Mouse (Mus musculus) inflammation-experienced regulatory T-cells, adult 6 months (primary cell): Measurements from ENCODE around the gene Olfr450. TPM values are rescaled to one million over a fixed set of nuclear protein-coding genes. Genes with fewer than 3 reads are reported as not detected.

Experiments
- ATAC-seq: one replicate; pipeline ENCODE4 v1.8.0; 2017
- polyA plus RNA-seq, 3 experiments: library from polyadenylated mRNA; unstranded; fragments of 100-300 nt; shearing (Covaris generic); gene quantifications; one replicate each; pipeline ENCODE4 v1.2.1; 2017

The Olfr450 gene
- not detected for polyA plus RNA-seq

DNA sequence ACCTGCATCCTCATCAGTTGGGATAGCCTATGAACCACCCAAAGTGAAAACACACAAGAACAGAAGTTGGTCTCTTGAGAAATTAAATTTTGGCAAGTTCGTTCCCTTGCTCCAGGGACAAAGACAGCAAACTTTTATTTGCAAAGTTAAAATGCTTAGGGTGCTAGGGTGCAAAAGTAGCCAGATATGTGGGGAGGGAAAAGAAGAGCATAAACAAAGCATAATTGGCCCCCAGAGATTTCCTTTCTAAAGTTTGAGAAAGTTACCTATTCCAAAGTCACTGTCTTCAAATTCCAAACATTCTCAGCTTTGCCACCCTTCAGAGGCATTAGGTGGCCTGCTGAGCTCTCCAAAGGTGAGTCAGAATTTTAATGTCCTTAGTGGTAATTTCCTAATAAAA is at the start of gene Olfr450:
TSS of gene Olfr450 (plus strand) at position 301 of the 400 bp plus-strand sequence.
- ATAC-seq, result no peak

DNA sequence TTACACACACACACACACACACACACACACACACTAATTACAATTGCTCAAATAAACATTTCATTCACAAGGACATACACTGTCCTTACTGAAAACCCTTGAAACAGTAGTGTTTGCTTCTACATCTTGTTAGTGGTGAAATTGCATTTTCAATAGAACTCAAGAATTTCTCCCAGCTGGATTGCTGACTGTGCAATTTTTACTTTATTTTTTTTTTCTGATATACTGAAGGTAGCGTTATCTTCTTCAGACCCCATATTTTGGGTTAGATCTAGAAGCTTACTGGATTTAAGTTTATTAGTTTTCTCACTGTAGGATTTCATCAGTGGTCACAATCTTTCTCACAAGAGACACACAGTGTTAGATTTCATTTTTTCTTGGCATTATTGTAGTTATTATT is 34.7 kb upstream of the Olfr450 start:
- no peak for ATAC-seq

GRCm38 (mm10) chr6:42784793-42785192 is 26.9 kb upstream of the Olfr450 start, which contains the start of gene Olfr452:
Gene Olfr452, plus strand, starts transcription at chr6:42785093.
- no peak for ATAC-seq

DNA sequence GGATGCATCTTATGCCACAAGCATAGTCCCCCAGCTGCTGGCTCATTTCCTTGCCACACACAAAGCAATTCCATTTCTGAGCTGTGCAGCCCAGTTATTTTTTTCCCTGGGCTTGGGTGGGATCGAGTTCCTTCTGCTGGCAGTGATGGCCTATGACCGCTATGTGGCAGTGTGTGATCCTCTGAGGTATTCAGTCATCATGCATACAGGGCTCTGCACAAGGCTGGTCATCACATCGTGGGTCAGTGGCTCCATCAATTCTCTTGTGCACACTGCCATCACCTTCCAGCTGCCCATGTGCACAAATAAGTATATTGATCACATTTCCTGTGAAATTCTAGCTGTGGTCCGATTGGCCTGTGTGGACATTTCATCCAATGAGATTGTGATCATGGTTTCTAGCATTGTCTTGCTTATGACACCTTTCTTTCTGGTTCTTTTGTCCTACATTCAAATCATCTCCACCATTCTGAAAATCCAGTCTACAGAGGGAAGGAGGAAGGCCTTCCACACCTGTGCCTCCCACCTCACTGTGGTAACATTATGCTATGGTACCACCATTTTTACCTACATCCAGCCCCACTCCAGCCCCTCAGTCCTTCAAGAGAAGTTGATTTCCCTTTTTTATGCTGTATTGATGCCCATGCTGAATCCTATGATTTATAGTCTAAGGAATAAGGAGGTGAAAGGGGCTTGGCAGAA is 21.3 kb upstream of the Olfr450 start:
- ATAC-seq, result no peak

DNA sequence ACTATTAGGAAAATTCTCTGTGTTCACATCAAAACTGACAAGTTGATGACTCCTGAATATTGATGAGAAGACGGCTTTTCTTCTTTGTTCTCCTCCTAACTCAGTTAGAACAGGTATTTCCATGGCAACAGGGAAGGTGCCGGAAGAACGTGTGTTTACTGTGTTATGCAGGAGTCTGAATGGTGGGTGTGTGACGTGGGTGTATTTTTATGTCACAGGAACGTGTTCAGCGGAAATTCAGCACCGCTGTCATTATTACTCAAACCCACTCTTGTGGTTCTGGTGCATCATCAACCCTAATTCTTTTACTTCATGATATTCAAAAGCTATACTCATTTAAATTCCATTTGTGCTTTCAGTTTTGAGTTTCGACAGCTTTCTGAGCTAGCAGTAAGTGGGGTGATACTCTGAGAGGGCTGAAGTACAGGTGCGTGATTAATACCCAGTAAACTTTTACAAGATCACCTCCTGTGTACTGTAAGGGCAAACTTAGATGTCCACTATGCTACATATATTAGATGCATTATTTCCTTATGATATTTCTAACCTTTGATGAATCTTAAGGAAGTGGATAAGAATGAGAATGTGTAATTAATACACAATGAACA is 20.7 kb upstream of the Olfr450 start:
- no peak for ATAC-seq

- ATAC-seq, result no peak
These were observed 16.8 kb upstream of the Olfr450 start for GRCm38 (mm10) chr6:42794982-42795381.

DNA sequence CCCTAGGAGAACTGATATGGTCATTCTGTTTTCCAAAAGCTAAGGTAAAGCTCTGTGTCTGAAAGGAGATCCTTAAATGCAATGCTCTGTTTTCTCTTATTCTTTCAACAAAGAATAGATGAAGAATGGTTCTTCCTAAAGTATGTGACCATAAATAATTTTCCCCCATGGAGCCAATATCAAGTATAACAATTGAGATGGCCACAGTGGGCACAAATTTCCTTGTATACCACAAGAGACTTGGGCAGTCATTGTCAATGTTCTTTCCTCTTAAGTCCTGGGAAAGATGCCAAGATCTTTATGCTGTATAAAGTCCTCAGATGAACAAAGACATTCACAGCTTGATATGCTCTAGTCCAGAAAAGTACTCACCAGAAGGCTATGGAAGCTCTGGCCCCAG is 22.3 kb downstream of the Olfr450 start, which contains the start of gene Olfr449:
TSS of gene Olfr449 (plus strand) at position 301 of the 400 bp plus-strand sequence.
- ATAC-seq, result no peak

DNA sequence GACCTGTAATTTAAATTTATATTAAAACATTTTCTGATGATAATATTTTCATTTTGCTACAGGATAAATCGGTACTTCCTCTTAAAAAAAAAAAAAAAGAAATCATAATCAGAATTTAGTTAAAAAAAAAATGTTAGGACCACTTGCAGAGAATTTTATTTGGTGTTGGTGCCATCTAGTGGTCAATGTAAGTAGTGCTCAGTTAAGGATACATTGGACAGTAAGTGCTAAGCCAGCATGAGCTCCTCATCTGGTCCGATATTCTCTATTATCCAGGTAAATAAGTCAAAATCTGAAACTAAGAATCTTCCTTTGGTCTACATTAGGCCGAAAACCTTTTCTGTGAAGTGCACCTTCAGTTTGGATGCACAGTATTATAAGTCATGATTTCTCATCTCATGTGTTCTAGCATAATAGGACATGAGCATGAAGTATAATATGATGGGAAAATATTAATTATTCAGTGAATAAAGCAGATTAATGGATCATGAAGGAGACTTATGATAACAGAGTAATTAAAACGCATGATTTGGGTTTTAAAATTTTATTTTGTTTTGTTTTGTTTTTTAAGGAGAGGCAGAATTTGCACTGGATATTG is 48.6 kb downstream of the Olfr450 start:
- no peak for ATAC-seq

Other genes starting within 250 kb of the Olfr450 start
- not detected for gene Tcaf3, start 214.2 kb upstream of the Olfr450 start, polyA plus RNA-seq
- under 1 TPM in 1 of 3 experiments, not detected in 2; 0.12 TPM for gene Tcaf2, start 166.7 kb upstream of the Olfr450 start, polyA plus RNA-seq
- gene Tcaf1, start 101.9 kb upstream of the Olfr450 start, polyA plus RNA-seq, result under 1 TPM in 2 of 3 experiments, not detected in 1; 0.19 to 0.38 TPM
- not detected for gene Olfr453, start 72.6 kb upstream of the Olfr450 start, polyA plus RNA-seq
- not detected for gene Olfr38, start 55.5 kb upstream of the Olfr450 start, polyA plus RNA-seq
- gene Olfr452, start 26.8 kb upstream of the Olfr450 start, polyA plus RNA-seq, result not detected
- not detected for gene Olfr449, start 22.4 kb downstream of the Olfr450 start, polyA plus RNA-seq
- not detected for gene Olfr448, start 78.5 kb downstream of the Olfr450 start, polyA plus RNA-seq
- not detected for gene Olfr447, start 96.9 kb downstream of the Olfr450 start, polyA plus RNA-seq
- gene Olfr446, start 109.4 kb downstream of the Olfr450 start, polyA plus RNA-seq, result not detected
- not detected for gene Olfr444, start 137.1 kb downstream of the Olfr450 start, polyA plus RNA-seq